Mouse (Mus musculus) thymus, postnatal 0 days (tissue): ENCODE results near the gene Gm9780. TPM values are rescaled to one million over a fixed set of nuclear protein-coding genes. Genes with fewer than 3 reads are reported as not detected.

Source experiments
- polyA plus RNA-seq: library from polyadenylated mRNA; unstranded; fragments of >200 nt; fragmentation: Nextera tagmentation; extraction: Ambion mirVana; gene quantifications from 2 replicates; pipeline ENCODE4 v1.2.1, GENCODE M21; 2015

The Gm9780 gene
- polyA plus RNA-seq, 1 experiment from 2014 or later, result 13.4 TPM

Other genes starting within 250 kb of the Gm9780 start
- 48.4 and 49.0 TPM in 2 replicates for gene Anxa11, start 200.6 kb downstream of the Gm9780 start, polyA plus RNA-seq
- gene Plac9a, start 139.6 kb downstream of the Gm9780 start, polyA plus RNA-seq, result not detected in 2 replicates
- gene Tmem254a, start 115.0 kb downstream of the Gm9780 start, polyA plus RNA-seq, result 0.72 and 1.8 TPM in 2 replicates
- gene Cphx1, start 104.4 kb downstream of the Gm9780 start, polyA plus RNA-seq, result not detected in 2 replicates
- gene Duxbl1, start 64.1 kb downstream of the Gm9780 start, polyA plus RNA-seq, result 0.24 and 0.34 TPM in 2 replicates
- gene Tmem254c, start 24.6 kb upstream of the Gm9780 start, polyA plus RNA-seq, result 26.7 and 29.1 TPM in 2 replicates
- not detected in 2 replicates for gene Cphx2, start 38.8 kb upstream of the Gm9780 start, polyA plus RNA-seq
- not detected in 2 replicates for gene Cphx3, start 39.6 kb upstream of the Gm9780 start, polyA plus RNA-seq
- gene Duxbl2, start 75.6 kb upstream of the Gm9780 start, polyA plus RNA-seq, result not detected in 2 replicates
- gene Plac9b, start 139.8 kb upstream of the Gm9780 start, polyA plus RNA-seq, result 14.2 and 16.5 TPM in 2 replicates
- gene Tmem254b, start 164.3 kb upstream of the Gm9780 start, polyA plus RNA-seq, result 16.1 and 19.9 TPM in 2 replicates
- gene Duxbl3, start 215.3 kb upstream of the Gm9780 start, polyA plus RNA-seq, result 0.77 and 0.95 TPM in 2 replicates